Mouse (Mus musculus) heart, adult 9 months (tissue): ENCODE measurements around the gene Morc4.

Source experiments
- DNase-seq, 2 experiments: peaks; one replicate each; pipeline ENCODE4 v3.0.0; 2022; ENCODE audit warnings: low spot score in 2 of 2

Morc4 gene

GRCm38 (mm10) chrX:139870938-139871791, at the start of gene Morc4:
Gene Morc4 (minus strand): TSS chrX:139871677.
- DNase-seq = peak; percentile 54 to 64

- DNase-seq = no peak
These were observed 49.1 kb upstream of the Morc4 start for GRCm38 (mm10) chrX:139920572-139920971.

- DNase-seq = no peak
These were observed 19.9 kb upstream of the Morc4 start for GRCm38 (mm10) chrX:139891387-139891786.

GRCm38 (mm10) chrX:139883221-139883620, 11.7 kb upstream of the Morc4 start:
- DNase-seq = no peak

GRCm38 (mm10) chrX:139877936-139878335, 6.5 kb upstream of the Morc4 start:
- peak in 1 of 2 experiments; percentile 1 for DNase-seq

- no peak for DNase-seq
These were observed 5.6 kb upstream of the Morc4 start for GRCm38 (mm10) chrX:139877105-139877504.

GRCm38 (mm10) chrX:139870300-139870711, 1.2 kb downstream of the Morc4 start:
- peak; percentile 3 to 26 for DNase-seq

GRCm38 (mm10) chrX:139859402-139859801, 12.1 kb downstream of the Morc4 start:
- DNase-seq = peak in 1 of 2 experiments; percentile 1

GRCm38 (mm10) chrX:139854795-139855194, 16.7 kb downstream of the Morc4 start:
- DNase-seq = no peak

GRCm38 (mm10) chrX:139841091-139841490, 30.4 kb downstream of the Morc4 start:
- no peak for DNase-seq

GRCm38 (mm10) chrX:139839057-139839456, 32.4 kb downstream of the Morc4 start:
- no peak for DNase-seq

GRCm38 (mm10) chrX:139832464-139832863, 39.0 kb downstream of the Morc4 start:
- DNase-seq = peak in 1 of 2 experiments; percentile 8

- DNase-seq = no peak
These were observed 42.9 kb downstream of the Morc4 start for GRCm38 (mm10) chrX:139828363-139829092.

GRCm38 (mm10) chrX:139826926-139827325, 44.6 kb downstream of the Morc4 start:
- DNase-seq = no peak

GRCm38 (mm10) chrX:139825402-139825801, 46.1 kb downstream of the Morc4 start:
- DNase-seq = no peak

GRCm38 (mm10) chrX:139815201-139815600, 56.3 kb downstream of the Morc4 start:
- no peak for DNase-seq

- no peak for DNase-seq
These were observed 57.4 kb downstream of the Morc4 start for GRCm38 (mm10) chrX:139814018-139814635.

- DNase-seq = no peak
These were observed 58.0 kb downstream of the Morc4 start for GRCm38 (mm10) chrX:139813299-139814002.

GRCm38 (mm10) chrX:139812636-139813298, 58.7 kb downstream of the Morc4 start:
- no peak for DNase-seq

- no peak for DNase-seq
These were observed 63.0 kb downstream of the Morc4 start for GRCm38 (mm10) chrX:139808501-139808900.

- no peak for DNase-seq
These were observed 63.4 kb downstream of the Morc4 start for GRCm38 (mm10) chrX:139808085-139808484.
